Mouse (Mus musculus): ENCODE measurements around the gene Wnt3. TPM values are rescaled to one million over a fixed set of nuclear protein-coding genes. Genes with fewer than 3 reads are reported as not detected.
"Not testable (repeated sequence)": the region's sequence is repeated elsewhere in the genome, so short reads cannot be mapped to it uniquely, and the experiment has no call there.

The Wnt3 gene
- polyA plus RNA-seq, 1 experiment, result 10.4 TPM

GRCm38 (mm10) chr11:103758054-103758453 lies 15.9 kb upstream of the Wnt3 start:
- no peaks in the 10 kb centered on the region for H3K27me3 ChIP-seq (ENCODE audit: control insufficient read depth, insufficient read depth, low read length, poor library complexity, severe bottlenecking)
- no peak overlapping the region for H3K27ac ChIP-seq (ENCODE audit: insufficient read depth, low read length)
- H3K4me3 ChIP-seq (ENCODE audit: low read depth, low read length), result no peak overlapping the region
- 0 out of 2 replicates have a peak, but pooled peaks cover 3% of the 10 kb centered on the region for H3K9me3 ChIP-seq (replicated peaks; ENCODE audit: control insufficient read depth, insufficient read depth, low read length, poor library complexity, severe bottlenecking)
- H3K36me3 ChIP-seq (ENCODE audit: control insufficient read depth, insufficient read depth, low read length, poor library complexity, severe bottlenecking), result no peaks in the 10 kb centered on the region
- TF ChIP-seq POLR2A (IDR thresholded peaks at IDR 0.05; ENCODE audit: insufficient read depth, low read length) (no peak), CTCF (IDR thresholded peaks at IDR 0.05; ENCODE audit: low read depth, low read length) (peak; percentile 58), EP300 (IDR thresholded peaks at IDR 0.05; ENCODE audit: insufficient read depth, low read depth, low read length) (no peak)
- H3K9ac ChIP-seq (ENCODE audit: low read depth, poor library complexity, severe bottlenecking), result no peak overlapping the region
- no peaks in the 10 kb centered on the region for H3K4me1 ChIP-seq (ENCODE audit: control insufficient read depth, insufficient read depth, low read length)

- Histone ChIP-seq H3K9me3 (replicated peaks; ENCODE audit: control insufficient read depth, insufficient read depth, low read length, poor library complexity, severe bottlenecking) (0 out of 2 replicates have a peak, but pooled peaks cover 3% of the 10 kb centered on the region), H3K27ac (ENCODE audit: insufficient read depth, low read length) (no peak overlapping the region), H3K4me1 (ENCODE audit: control insufficient read depth, insufficient read depth, low read length) (no peaks in the 10 kb centered on the region), H3K4me3 (ENCODE audit: low read depth, low read length) (no peak overlapping the region), H3K9ac (ENCODE audit: low read depth, poor library complexity, severe bottlenecking) (no peak overlapping the region), H3K27me3 (ENCODE audit: control insufficient read depth, insufficient read depth, low read length, poor library complexity, severe bottlenecking) (no peaks in the 10 kb centered on the region), H3K36me3 (ENCODE audit: control insufficient read depth, insufficient read depth, low read length, poor library complexity, severe bottlenecking) (no peaks in the 10 kb centered on the region)
- TF ChIP-seq POLR2A (IDR thresholded peaks at IDR 0.05; ENCODE audit: insufficient read depth, low read length), result no peak
- 0 out of 2 replicates have a peak, but pooled peaks have one; percentile 14 for TF ChIP-seq EP300 (IDR thresholded peaks at IDR 0.05; ENCODE audit: insufficient read depth, low read depth, low read length)
- peak; percentile 98 for TF ChIP-seq CTCF (IDR thresholded peaks at IDR 0.05; ENCODE audit: low read depth, low read length)
Observed at GRCm38 (mm10) chr11:103758706-103759105, 15.2 kb upstream of the Wnt3 start.

GRCm38 (mm10) chr11:103760101-103760500 lies 13.8 kb upstream of the Wnt3 start:
- no peak overlapping the region for H3K4me3 ChIP-seq (ENCODE audit: low read depth, low read length)
- no peak overlapping the region for H3K9ac ChIP-seq (ENCODE audit: low read depth, poor library complexity, severe bottlenecking)
- no peaks in the 10 kb centered on the region for H3K36me3 ChIP-seq (ENCODE audit: control insufficient read depth, insufficient read depth, low read length, poor library complexity, severe bottlenecking)
- no peak for TF ChIP-seq POLR2A (IDR thresholded peaks at IDR 0.05; ENCODE audit: insufficient read depth, low read length)
- no peak for TF ChIP-seq CTCF (IDR thresholded peaks at IDR 0.05; ENCODE audit: low read depth, low read length)
- no peaks in the 10 kb centered on the region for H3K4me1 ChIP-seq (ENCODE audit: control insufficient read depth, insufficient read depth, low read length)
- 0 out of 2 replicates have a peak, but pooled peaks cover 3% of the 10 kb centered on the region for H3K9me3 ChIP-seq (replicated peaks; ENCODE audit: control insufficient read depth, insufficient read depth, low read length, poor library complexity, severe bottlenecking)
- H3K27ac ChIP-seq (ENCODE audit: insufficient read depth, low read length), result no peak overlapping the region
- H3K27me3 ChIP-seq (ENCODE audit: control insufficient read depth, insufficient read depth, low read length, poor library complexity, severe bottlenecking), result no peaks in the 10 kb centered on the region

GRCm38 (mm10) chr11:103760891-103761290 lies 13.1 kb upstream of the Wnt3 start:
- H3K9ac ChIP-seq (ENCODE audit: low read depth, poor library complexity, severe bottlenecking); H3K4me1 ChIP-seq (ENCODE audit: control insufficient read depth, insufficient read depth, low read length); H3K4me3 ChIP-seq (ENCODE audit: low read depth, low read length); H3K9me3 ChIP-seq (replicated peaks; ENCODE audit: control insufficient read depth, insufficient read depth, low read length, poor library complexity, severe bottlenecking); H3K36me3 ChIP-seq (ENCODE audit: control insufficient read depth, insufficient read depth, low read length, poor library complexity, severe bottlenecking); H3K27me3 ChIP-seq (ENCODE audit: control insufficient read depth, insufficient read depth, low read length, poor library complexity, severe bottlenecking); H3K27ac ChIP-seq (ENCODE audit: insufficient read depth, low read length): not testable (repeated sequence)

- 0 out of 2 replicates have a peak, but pooled peaks cover 3% of the 10 kb centered on the region for H3K9me3 ChIP-seq (replicated peaks; ENCODE audit: control insufficient read depth, insufficient read depth, low read length, poor library complexity, severe bottlenecking)
- H3K4me3 ChIP-seq (ENCODE audit: low read depth, low read length), result no peak overlapping the region
- no peaks in the 10 kb centered on the region for H3K27me3 ChIP-seq (ENCODE audit: control insufficient read depth, insufficient read depth, low read length, poor library complexity, severe bottlenecking)
- TF ChIP-seq CTCF (IDR thresholded peaks at IDR 0.05; ENCODE audit: low read depth, low read length) (peak; percentile 35), EP300 (IDR thresholded peaks at IDR 0.05; ENCODE audit: insufficient read depth, low read depth, low read length) (no peak)
- H3K9ac ChIP-seq (ENCODE audit: low read depth, poor library complexity, severe bottlenecking), result no peak overlapping the region
- no peak overlapping the region for H3K27ac ChIP-seq (ENCODE audit: insufficient read depth, low read length)
- H3K36me3 ChIP-seq (ENCODE audit: control insufficient read depth, insufficient read depth, low read length, poor library complexity, severe bottlenecking), result no peaks in the 10 kb centered on the region
- no peaks in the 10 kb centered on the region for H3K4me1 ChIP-seq (ENCODE audit: control insufficient read depth, insufficient read depth, low read length)
Observed at GRCm38 (mm10) chr11:103763410-103764163, 10.4 kb upstream of the Wnt3 start.

DNA sequence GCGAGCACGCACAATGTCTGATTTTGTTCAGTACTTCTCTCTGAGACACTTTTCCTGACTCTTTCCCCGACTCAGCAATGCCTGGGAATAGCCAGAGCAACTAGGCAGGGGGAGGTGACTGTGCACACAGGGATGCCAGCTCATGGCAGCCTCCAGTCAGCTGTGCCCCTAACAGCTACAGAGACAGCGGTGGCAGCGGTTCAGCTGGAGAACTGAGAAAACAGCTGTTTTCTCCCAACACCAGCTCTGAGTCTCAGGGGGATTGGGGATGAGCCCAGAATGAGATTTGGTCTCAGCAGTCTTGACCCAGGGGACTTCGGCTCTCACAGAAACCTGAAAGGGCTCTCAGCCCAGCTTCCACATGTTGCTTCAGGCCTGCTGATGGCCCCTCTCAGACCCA lies 9.3 kb upstream of the Wnt3 start:
- Histone ChIP-seq H3K4me3 (ENCODE audit: low read depth, low read length) (no peak overlapping the region), H3K27me3 (ENCODE audit: control insufficient read depth, insufficient read depth, low read length, poor library complexity, severe bottlenecking) (no peaks in the 10 kb centered on the region), H3K9ac (ENCODE audit: low read depth, poor library complexity, severe bottlenecking) (no peak overlapping the region), H3K36me3 (ENCODE audit: control insufficient read depth, insufficient read depth, low read length, poor library complexity, severe bottlenecking) (no peaks in the 10 kb centered on the region), H3K9me3 (replicated peaks; ENCODE audit: control insufficient read depth, insufficient read depth, low read length, poor library complexity, severe bottlenecking) (0 out of 2 replicates have a peak, but pooled peaks cover 3% of the 10 kb centered on the region), H3K4me1 (ENCODE audit: control insufficient read depth, insufficient read depth, low read length) (no peaks in the 10 kb centered on the region), H3K27ac (ENCODE audit: insufficient read depth, low read length) (no peak overlapping the region)
- TF ChIP-seq EP300 (IDR thresholded peaks at IDR 0.05; ENCODE audit: insufficient read depth, low read depth, low read length), result no peak
- TF ChIP-seq POLR2A (IDR thresholded peaks at IDR 0.05; ENCODE audit: insufficient read depth, low read length), result no peak
- no peak for TF ChIP-seq CTCF (IDR thresholded peaks at IDR 0.05; ENCODE audit: low read depth, low read length)

Measured in ES-Bruce4 (cell line).